Mouse (Mus musculus) yolk sac, embryonic 10.5 days (tissue): ENCODE data around the gene Eef1a2.

ENCODE experiments used
- DNase-seq: peaks from one replicate; pipeline ENCODE4 v3.0.0-alpha.2; 2017; ENCODE audit warnings: low spot score

Gene Eef1a2

DNA sequence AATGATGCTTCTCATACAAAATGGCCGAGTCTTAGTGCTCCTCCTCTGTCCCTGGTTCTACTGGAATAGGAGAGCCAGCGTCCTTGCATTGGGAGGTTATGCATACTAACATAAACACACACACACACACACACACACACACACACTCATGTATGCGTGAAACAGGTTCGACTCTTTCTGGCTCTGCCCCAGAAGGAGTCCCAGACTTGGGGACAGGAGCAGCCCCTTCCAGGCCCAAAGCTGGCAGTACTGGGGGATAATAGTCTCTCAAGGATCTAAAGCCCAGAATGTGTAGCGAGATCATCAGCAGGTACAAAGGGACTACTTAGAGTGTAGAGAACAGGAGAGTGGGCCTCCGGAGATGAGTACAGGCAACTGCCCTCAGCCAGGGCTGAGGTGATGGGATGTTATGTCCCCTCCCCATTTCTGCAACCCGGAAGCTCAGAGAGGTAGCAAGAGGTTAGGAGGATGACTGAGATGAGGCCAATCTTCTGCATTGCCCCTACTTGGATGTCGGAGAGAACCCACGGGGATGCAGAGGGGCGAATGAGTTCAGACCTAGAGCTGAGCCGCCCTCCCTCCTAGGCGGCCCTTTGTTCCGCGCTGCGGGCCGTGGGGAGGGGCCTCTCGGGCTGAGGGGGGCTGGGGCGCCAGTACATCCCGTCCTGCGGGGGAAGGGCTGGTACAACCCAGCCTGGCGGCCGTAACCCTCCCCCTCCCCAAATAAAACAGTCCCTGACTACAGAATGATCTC is 22.8 kb downstream of the Eef1a2 start:
- DNase-seq = no peak

DNA sequence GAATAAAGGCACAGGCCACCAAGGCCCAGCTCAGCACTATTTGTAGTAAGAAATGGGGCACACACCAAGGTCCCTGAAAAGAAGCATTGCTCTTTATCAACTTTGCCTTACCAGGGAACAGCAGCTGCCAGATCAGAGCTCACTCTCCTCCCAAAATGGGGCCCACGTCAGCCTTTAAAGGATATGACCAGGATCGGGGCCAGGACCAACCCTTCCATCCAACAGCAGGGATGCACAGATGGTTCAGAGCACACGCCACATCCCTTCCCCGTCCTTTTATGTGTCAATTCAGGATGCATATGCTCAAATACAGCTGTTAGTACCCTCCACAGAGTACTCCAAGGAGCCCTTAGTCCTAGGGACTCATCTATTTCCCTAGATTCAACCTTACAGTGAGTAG is 26.6 kb downstream of the Eef1a2 start:
- no peak for DNase-seq

DNA sequence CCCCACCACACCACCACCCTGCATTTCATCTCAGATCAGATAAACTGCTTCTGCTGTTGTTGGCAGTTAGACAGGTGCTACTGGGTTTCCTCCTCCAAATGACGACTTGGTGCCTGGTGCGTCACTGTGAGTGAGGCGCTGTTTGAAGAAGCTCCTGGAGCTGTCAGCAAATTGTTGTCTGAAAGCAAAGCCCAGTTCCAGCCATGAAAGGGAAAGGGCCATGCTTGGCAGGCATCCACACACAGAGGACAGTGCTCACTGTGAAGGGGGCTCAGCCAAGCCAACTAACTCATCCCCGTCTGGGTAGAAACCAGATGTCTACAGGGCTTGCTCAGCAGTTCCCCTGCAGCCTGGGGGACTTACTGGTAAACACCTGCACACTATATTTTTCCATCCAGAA is 27.9 kb downstream of the Eef1a2 start:
- no peak for DNase-seq

DNA sequence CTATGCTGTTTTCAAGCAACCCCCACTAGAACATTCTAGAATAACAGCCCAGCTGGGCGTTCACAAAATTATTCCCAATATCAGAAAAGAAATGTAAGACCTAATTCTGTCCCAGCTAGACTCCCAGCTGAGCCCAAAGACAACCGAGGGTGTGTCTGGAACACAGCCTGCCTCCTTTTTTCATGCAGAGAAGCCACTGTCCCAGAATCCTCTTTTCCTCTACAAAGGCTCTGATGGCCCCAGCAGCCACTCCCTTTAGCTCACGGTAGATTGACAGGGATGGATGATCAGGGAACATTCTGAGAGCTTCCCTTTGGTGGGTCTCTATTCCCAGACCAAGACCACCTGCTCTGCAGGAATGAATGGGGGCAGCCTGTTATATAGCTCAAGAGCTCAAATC is 29.0 kb downstream of the Eef1a2 start:
- no peak for DNase-seq

DNA sequence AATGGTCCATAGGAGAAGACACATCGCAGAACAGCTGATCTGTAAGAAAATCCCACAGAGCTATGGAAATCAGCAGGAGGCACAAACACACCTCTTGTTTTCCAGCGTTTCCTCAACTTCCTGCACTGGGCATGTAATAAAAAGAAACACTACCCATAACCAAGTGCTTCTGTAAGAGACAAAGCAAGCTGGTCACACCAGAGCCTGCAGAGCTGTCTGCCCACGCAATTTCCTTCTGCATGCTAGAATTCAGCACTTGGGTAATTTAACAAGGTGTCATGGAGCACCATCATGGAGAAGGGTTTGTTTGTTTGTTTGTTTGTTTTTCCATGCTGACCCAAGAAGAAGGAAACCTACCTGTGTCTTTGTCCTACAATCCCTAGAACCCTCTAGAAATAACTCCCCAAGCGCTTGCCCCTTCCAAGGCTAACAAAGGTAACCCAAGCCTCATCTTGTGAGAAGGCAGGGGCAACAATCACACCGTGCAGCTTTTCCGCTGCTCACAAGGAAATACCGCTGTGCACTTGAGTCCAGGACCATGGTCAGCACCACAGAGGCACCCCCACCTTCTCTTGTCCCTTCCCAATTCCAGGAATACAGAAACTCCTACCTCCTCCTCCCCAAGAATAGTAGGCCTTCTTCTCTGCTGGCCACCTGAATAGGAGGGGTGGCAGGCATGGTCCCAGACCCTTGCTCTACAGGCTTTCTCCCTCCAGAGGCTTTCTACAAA is 30.9 kb downstream of the Eef1a2 start:
- no peak for DNase-seq

DNA sequence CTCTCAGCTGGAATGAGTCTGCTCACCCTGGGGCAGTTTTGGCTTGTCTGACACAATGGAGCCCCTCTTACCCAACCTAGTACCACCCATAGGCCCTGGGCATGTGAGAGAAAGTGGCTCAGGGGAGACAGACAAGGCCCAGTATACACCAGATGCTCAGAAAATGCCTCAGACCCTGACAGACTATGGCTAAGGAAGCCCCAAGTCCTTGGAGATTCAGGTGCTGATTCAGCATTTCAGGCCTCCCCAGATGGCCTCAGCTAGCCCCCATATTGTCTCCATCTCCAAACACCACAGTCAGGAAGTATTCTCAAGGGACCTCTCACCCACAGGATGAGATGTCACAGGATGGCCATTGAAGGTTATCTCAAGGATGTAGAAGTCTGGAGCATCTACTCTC is 34.2 kb downstream of the Eef1a2 start:
- DNase-seq = no peak

DNA sequence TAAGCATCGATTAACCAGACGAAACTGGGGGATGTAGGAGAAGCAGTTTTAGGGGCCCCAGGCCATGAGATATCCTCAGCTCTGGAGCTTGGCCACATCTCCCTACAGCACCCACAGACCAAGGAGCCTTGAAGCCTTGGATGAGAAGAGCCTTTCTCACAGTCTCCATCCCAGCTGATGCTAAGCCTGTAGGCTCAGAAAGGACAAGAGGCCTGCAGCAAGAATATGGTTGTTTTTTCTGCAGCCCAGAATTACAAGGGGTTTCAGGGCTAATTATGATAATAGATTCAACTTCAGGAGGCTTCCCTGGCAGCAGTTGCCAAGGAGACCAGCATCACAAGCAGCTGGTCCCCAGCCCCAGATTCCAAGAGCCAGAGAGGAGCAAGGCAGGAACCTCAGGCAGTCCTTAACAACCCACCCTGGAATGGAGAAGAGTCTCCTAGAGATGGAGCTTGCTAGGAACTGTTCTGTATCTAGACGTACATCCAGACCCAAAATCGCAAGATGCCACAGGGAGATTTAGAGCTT is 35.8 kb downstream of the Eef1a2 start:
- DNase-seq = no peak

DNA sequence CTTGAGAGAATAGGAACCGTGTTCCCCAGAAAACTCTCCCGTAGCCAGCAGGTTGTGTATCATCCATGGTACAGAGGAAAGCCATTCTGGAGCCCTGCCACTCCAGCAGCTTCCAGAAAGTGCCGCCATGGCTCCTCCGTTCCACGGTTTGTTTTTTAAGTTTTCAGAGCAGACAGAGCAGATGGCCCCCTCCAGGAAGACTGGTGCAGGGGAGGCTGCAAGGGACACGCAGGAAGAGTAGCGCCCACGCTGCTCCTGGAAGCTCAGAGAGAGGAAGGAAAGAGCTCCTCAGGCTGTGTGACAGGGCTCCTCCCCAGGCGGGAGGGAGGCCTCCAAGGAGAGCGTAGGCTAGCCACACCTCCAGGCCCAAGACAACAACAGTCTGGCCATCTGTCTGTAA is 36.9 kb downstream of the Eef1a2 start:
- DNase-seq = no peak

DNA sequence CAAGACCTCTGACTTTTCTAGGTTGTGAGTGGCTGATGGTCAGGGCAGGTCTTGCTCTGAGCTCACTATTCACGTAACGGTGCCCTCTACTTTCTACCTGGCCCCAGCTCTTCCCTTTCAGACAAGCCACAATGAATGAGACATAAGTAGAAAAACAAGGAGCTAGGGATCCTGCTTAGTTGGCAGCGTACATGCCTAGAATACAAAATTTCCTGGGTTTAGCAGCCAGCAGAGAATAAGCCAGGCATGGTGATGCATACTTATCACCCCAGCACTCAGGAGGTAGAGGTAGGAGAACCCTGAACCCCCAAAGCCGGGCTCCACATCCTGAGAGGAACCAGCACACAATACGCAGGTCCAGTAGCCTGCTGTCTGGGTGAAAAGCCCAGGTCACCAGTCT is 40.4 kb downstream of the Eef1a2 start:
- DNase-seq = no peak

DNA sequence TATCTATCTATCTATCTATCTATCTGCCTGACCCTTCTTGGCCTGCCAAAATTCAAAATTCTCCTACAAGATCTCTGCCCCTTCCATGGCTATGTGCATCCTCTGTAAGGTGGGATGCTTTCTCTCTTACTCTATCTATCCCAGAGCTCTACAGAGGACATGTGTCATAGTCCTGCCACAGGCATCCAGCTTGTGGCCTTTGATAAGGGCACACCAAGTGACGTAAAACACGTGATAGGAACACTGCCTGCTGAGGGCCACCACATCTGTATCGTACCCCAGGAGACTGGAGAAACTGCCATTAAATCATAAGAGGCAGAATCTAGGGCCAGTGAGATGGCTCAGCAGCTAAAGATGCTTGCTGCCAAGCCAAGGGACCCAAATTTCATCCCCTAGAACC is 41.4 kb downstream of the Eef1a2 start:
- DNase-seq = no peak

DNA sequence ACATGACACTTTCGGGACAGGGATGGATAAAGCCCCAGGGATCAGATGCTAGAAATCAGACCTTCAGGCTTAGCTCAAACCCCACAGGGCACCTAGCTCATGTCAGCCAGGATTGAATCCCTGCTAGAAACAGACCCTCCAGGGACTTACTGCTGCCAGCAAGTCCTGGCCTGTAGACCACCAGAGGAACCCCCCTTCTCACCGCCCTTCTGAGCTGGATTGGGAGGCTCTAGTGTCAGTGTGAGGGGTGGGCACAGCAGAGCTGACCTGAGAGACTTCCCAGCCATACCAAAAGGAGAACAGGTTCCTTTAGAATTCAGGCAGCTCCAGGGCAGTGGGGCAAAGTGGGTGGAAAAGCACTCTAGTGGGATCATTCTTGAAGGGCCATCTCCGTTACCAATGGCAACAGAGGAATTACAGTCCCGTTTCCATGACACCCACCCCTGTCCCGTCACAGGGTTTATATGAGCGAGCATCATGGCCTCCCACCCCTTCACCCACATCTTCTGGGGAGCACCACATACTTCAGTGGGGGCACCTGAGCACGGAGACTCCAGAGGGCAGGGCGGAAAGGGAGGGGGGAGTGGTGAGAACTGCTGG is 43.0 kb downstream of the Eef1a2 start:
- no peak for DNase-seq

DNA sequence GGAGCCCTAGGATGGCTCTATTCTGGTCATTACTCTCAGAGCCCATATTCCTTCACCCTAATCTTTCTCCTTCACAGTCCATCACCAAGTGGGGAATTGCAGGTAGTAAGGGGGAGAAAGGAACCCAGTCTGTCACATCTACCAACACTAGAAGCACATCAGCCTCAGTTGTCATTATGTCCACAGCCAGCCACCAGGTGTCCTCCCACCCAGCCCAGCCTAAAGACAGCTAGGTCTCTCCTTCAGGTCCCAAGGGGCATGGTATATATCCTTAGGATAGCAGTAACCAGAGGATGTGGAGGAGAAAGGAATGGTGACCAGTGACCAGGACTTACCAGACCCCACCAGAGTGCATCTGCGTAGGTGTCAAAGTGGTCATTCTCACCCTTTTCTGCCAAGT is 45.1 kb downstream of the Eef1a2 start:
- DNase-seq = no peak

DNA sequence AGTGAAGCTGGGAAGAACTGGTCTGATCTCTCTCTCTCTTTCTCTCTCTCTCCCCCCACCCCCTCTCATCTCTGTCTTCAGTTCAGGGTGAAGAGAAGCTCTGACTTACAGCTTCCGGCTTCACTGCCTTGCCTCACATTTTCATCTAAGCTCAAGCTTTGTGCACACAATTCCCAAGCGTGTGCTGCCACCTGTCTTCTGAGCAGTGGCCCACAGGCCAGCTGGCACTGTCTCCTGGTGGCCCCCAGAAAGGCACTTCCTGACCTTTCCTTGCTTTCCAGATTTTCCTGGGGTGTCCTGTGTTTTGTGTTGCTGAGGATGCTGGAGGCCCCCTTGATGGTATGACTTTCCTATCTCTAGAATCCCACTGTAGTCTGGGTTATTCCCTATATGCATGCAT is 52.7 kb downstream of the Eef1a2 start:
- no peak for DNase-seq

DNA sequence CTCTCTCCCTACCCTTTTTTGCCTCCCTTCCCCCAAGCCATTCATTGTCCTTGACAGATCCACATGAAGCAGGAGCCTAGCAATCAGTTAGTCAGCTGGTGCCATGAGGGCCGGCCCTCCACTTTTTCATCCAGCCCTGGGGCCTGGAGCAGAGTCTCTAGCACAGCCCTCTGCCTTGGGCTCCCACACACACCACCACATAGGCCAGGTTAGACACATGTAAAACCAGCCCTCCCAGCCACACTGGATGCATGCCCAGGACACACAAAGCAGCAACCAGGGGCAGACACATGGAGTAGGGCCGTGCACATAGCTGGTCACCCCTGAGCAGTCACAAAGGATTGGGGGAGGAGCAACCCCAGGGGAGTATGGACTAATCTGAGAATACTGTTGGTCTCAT is 54.7 kb downstream of the Eef1a2 start:
- DNase-seq = no peak

DNA sequence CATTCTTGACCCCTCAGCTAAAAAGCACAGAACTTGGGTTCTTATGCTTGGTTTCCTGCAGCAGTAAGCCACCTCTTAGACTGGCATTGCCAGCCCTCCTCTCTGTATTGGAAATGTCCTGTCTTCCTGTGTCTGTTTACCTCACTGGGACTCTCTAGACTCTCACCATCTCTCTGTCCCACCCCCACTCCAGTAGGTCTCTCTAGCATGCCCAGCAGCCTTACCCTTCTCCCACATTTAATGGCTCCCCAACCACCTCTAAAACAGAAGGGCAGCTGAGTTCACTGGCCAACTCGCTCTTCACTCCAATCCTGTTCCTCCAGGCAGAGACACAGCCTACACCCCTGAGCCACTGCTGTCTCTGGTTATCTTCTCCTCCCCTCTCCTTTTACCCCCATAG is 55.2 kb downstream of the Eef1a2 start:
- no peak for DNase-seq

DNA sequence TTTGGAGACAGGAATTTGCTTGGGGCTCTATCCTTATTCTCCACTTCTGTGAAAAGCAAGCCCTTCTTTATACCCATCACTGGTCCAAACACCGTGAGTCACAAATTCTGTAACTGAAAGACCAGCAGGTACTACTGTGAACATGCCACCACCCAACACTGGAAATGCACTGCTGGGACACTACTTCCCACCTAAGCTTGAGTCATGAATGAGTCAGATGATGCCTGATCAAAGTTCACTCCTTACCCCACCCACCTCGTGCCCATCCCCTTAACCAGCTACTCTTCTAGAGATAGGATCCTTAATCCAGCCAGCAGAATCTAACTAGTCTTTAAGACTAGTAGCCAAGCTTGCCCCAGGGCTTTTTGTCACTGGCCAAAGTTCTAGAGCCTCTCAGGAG is 56.7 kb downstream of the Eef1a2 start:
- no peak for DNase-seq
